In the genomic region with DNA sequence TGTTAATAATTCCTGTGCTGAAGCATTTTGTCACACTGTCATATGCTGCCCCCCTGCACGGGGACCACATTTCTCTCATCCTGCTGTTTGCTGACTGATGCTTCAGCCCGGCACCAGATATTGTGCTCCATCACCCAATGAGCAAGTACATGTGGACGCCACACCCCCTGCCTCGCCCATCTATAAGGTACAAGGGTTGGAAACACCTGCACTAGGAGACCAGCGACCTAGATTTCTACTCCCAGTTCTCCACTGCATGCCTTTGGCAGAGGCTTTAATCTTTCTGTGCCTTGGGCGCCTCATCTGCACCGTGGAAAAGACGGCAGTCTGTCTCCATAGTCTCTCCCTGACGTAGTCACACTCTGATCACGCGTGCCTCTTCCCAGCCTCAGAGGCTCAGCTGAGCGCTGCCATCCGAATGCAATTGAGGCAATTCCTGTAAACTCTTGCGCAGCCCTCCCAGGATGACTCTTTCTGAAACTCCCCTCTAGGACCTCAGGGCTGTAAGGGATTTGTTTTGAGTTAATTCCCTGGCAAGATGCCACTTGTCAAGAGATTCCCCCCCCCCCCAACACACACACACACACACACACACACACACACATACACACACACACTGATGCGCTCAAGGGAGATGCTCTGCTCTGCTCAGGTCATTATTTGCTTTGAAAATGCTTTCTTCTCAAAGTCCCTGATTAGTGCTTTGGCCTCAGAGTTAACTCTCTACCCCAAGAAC, we compare ENCODE assay signal across 11 mouse cellular contexts. TPM values are rescaled to one million over a fixed set of nuclear protein-coding genes. Genes with fewer than 3 reads are reported as not detected.
DNase-seq lines count a peak whose midpoint lies in the region; ATAC-seq and TF ChIP-seq lines count a peak whose summit lies in the region.
"Had no signal": no experiment of that assay in that cellular context is flagged by ENCODE, and none has a peak within 500 bp of the region (broad histone marks: within the 10 kb centered on the region; RNA-seq: fewer than 3 reads in every experiment).

No protein-coding gene starts in this region.

- 76% methylated on average over 15 of the region's 15 CpGs for WGBS in hindbrain, embryonic 11.5 days
- 82% methylated on average over 15 of the region's 15 CpGs for WGBS in hindbrain, embryonic 10.5 days
- WGBS in limb, embryonic 14.5 days = 47% methylated on average over 15 of the region's 15 CpGs

- DNase-seq in hindbrain, embryonic 11.5 days (ENCODE audit: low spot score) = no peak
- DNase-seq in hindbrain, embryonic 10.5 days (ENCODE audit: low spot score) = no peak
- peak; percentile 69 for DNase-seq in brain, embryonic 14.5 days (ENCODE audit: low read depth)
- peak; percentile 33 for DNase-seq in limb, embryonic 14.5 days (ENCODE audit: low spot score)
- DNase-seq in spleen, postnatal 36 days (ENCODE audit: low spot score in 2 of 2) = no peak
- no peak for DNase-seq in layer of hippocampus, adult 9-11 months
- no peak for DNase-seq in cerebellum, adult 9-11 months
- DNase-seq: cerebellum, adult 18-20 months had no signal

- no peak overlapping the region for H3K27ac ChIP-seq in hindbrain, embryonic 11.5 days (ENCODE audit: low read depth, low read length)
- no peak overlapping the region for H3K27ac ChIP-seq in hindbrain, embryonic 10.5 days
- H3K27ac ChIP-seq in ES-Bruce4 (ENCODE audit: insufficient read depth, low read length) = no peak overlapping the region
- H3K27ac ChIP-seq in limb, embryonic 14.5 days (replicated peaks; ENCODE audit: low read depth, low read length) = no peak overlapping the region
- H3K27ac ChIP-seq: liver, embryonic 14.5 days had no signal

- TF ChIP-seq EP300 in ES-Bruce4 (IDR thresholded peaks at IDR 0.05; ENCODE audit: insufficient read depth, low read depth, low read length) = no peak

- H3K4me3 ChIP-seq in hindbrain, embryonic 11.5 days (ENCODE audit: low read depth, low read length) = no peak overlapping the region
- no peak overlapping the region for H3K4me3 ChIP-seq in hindbrain, embryonic 10.5 days
- peak overlapping the region; percentile 28 for H3K4me3 ChIP-seq in ES-Bruce4 (ENCODE audit: low read depth, low read length)
- no peak overlapping the region for H3K4me3 ChIP-seq in limb, embryonic 14.5 days (replicated peaks; ENCODE audit: low read length)

- TF ChIP-seq CTCF in ES-Bruce4 (IDR thresholded peaks at IDR 0.05; ENCODE audit: low read depth, low read length) = no peak
- no peak for TF ChIP-seq CTCF in brain, embryonic 14.5 days (IDR thresholded peaks at IDR 0.05; ENCODE audit: borderline replicate concordance, extremely low read depth, insufficient read depth, insufficient read length)

- peak; percentile 25 for ATAC-seq in hindbrain, embryonic 11.5 days (ENCODE audit: low FRiP score)
- ATAC-seq in limb, embryonic 14.5 days (ENCODE audit: low FRiP score, low read depth) = 0 out of 2 replicates have a peak, but pooled peaks have one; percentile 41
- ATAC-seq: Patski had no signal

- H3K9me3 ChIP-seq in hindbrain, embryonic 11.5 days (ENCODE audit: control insufficient read depth, low read length) = no peaks in the 10 kb centered on the region
- no peaks in the 10 kb centered on the region for H3K9me3 ChIP-seq in hindbrain, embryonic 10.5 days
- no peaks in the 10 kb centered on the region for H3K9me3 ChIP-seq in ES-Bruce4 (replicated peaks; ENCODE audit: control insufficient read depth, insufficient read depth, low read length, poor library complexity, severe bottlenecking)
- no peaks in the 10 kb centered on the region for H3K9me3 ChIP-seq in limb, embryonic 14.5 days (ENCODE audit: control insufficient read depth, low read length)

- peak; percentile 11 for TF ChIP-seq POLR2A in ES-Bruce4 (IDR thresholded peaks at IDR 0.05; ENCODE audit: insufficient read depth, low read length)
- TF ChIP-seq POLR2A in brain, embryonic 14.5 days (IDR thresholded peaks at IDR 0.05; ENCODE audit: borderline replicate concordance, extremely low read depth, insufficient read depth, insufficient read length, poor library complexity, severe bottlenecking) = no peak
- no peak for TF ChIP-seq POLR2A in limb, embryonic 14.5 days (IDR thresholded peaks at IDR 0.05; ENCODE audit: borderline replicate concordance, extremely low read depth, insufficient read depth, insufficient read length)

- no peaks in the 10 kb centered on the region for H3K27me3 ChIP-seq in hindbrain, embryonic 11.5 days (ENCODE audit: control insufficient read depth, insufficient read depth, low read length)
- H3K27me3 ChIP-seq in hindbrain, embryonic 10.5 days (ENCODE audit: insufficient read depth, poor library complexity, severe bottlenecking) = no peaks in the 10 kb centered on the region
- H3K27me3 ChIP-seq in ES-Bruce4 (ENCODE audit: control insufficient read depth, insufficient read depth, low read length, poor library complexity, severe bottlenecking) = no peaks in the 10 kb centered on the region
- no peaks in the 10 kb centered on the region for H3K27me3 ChIP-seq in limb, embryonic 14.5 days (ENCODE audit: control insufficient read depth, insufficient read depth, low read length)
- H3K27me3 ChIP-seq: Patski had no signal

- 0 out of 2 replicates have a peak, but pooled peaks cover 3% of the 10 kb centered on the region for H3K4me1 ChIP-seq in hindbrain, embryonic 11.5 days (replicated peaks; ENCODE audit: control insufficient read depth, insufficient read depth, low read length)
- H3K4me1 ChIP-seq in hindbrain, embryonic 10.5 days (replicated peaks) = peaks cover 14% of the 10 kb centered on the region
- no peaks in the 10 kb centered on the region for H3K4me1 ChIP-seq in ES-Bruce4 (ENCODE audit: control insufficient read depth, insufficient read depth, low read length)
- H3K4me1 ChIP-seq in limb, embryonic 14.5 days (ENCODE audit: control insufficient read depth, insufficient read depth, low read length) = peaks cover 9% of the 10 kb centered on the region

- no peaks in the 10 kb centered on the region for H3K36me3 ChIP-seq in hindbrain, embryonic 11.5 days (ENCODE audit: control insufficient read depth, insufficient read depth, low read length)
- H3K36me3 ChIP-seq in hindbrain, embryonic 10.5 days = no peaks in the 10 kb centered on the region
- no peaks in the 10 kb centered on the region for H3K36me3 ChIP-seq in ES-Bruce4 (ENCODE audit: control insufficient read depth, insufficient read depth, low read length, poor library complexity, severe bottlenecking)
- H3K36me3 ChIP-seq in limb, embryonic 14.5 days (ENCODE audit: control insufficient read depth, insufficient read depth, low read length) = no peaks in the 10 kb centered on the region

- no peak overlapping the region for H3K9ac ChIP-seq in hindbrain, embryonic 11.5 days (ENCODE audit: low read depth, low read length)
- H3K9ac ChIP-seq in ES-Bruce4 (ENCODE audit: low read depth, poor library complexity, severe bottlenecking) = 0 out of 2 replicates have a peak overlapping the region, but pooled peaks have one; percentile 47
- 0 out of 2 replicates have a peak overlapping the region, but pooled peaks have one; percentile 4 for H3K9ac ChIP-seq in limb, embryonic 14.5 days (ENCODE audit: low read depth, low read length, severe bottlenecking)
- H3K9ac ChIP-seq: liver, embryonic 14.5 days had no signal

- H3K4me2 ChIP-seq in hindbrain, embryonic 11.5 days (replicated peaks; ENCODE audit: low read depth, low read length) = no peak overlapping the region
- peak overlapping the region; percentile 18; the same call in 1 of the 2 replicates for H3K4me2 ChIP-seq in limb, embryonic 14.5 days (replicated peaks; ENCODE audit: low read depth, low read length, severe bottlenecking)

RNA-seq across cellular contexts. Expression of gene Sub1, which starts 43.1 kb away (rescaled TPM):
- polyA plus RNA-seq in hindbrain, embryonic 11.5 days (2014; fragmentation: Nextera tagmentation; extraction: Ambion mirVana) = 722 and 727 TPM in 2 replicates
- polyA plus RNA-seq in hindbrain, embryonic 10.5 days (2016; fragmentation: Nextera tagmentation; extraction: Ambion mirVana) = 697 and 720 TPM in 2 replicates
- 508 and 525 TPM in 2 replicates for polyA plus RNA-seq in ES-Bruce4 (2011; ENCODE audit: insufficient read depth, insufficient read length, low read depth, missing spikeins)
- polyA plus RNA-seq in brain, embryonic 14.5 days (2012; rRNA removed) = 128 and 151 TPM in 2 replicates
- polyA plus RNA-seq in limb, embryonic 14.5 days (2012; rRNA removed) = 133 and 226 TPM in 2 replicates
- 726 and 728 TPM in 2 replicates for polyA plus RNA-seq in limb, embryonic 14.5 days (2014; fragmentation: Nextera tagmentation; extraction: Ambion mirVana)

Comparison
In these comparisons a context has a peak if more than half of its experiments do, and no peak if none do; other contexts are left out.
1. DNase-seq: peak in brain, embryonic 14.5 days (single experiment) and limb, embryonic 14.5 days (single experiment); none in hindbrain, embryonic 11.5 days (single experiment), hindbrain, embryonic 10.5 days (single experiment), spleen, postnatal 36 days (0 of 2), layer of hippocampus, adult 9-11 months (single experiment) and cerebellum, adult 9-11 months (single experiment).